Mouse (Mus musculus) liver, embryonic 12.5 days (tissue): ENCODE measurements around the gene Hrk. TPM values are rescaled to one million over a fixed set of nuclear protein-coding genes. Genes with fewer than 3 reads are reported as not detected.

Source experiments
- polyA plus RNA-seq: library from polyadenylated mRNA; unstranded; fragments of >200 nt; fragmentation: Nextera tagmentation; extraction: Ambion mirVana; gene quantifications from 2 replicates; pipeline ENCODE4 v1.2.1, GENCODE M21; 2016

Gene Hrk
- polyA plus RNA-seq, 1 experiment from 2014 or later, result 0.04 TPM

Other genes starting within 250 kb of the Hrk start
- gene Fbxo21, start 187.9 kb upstream of the Hrk start, polyA plus RNA-seq, result 28.1 and 28.3 TPM in 2 replicates
- 1.5 and 2.0 TPM in 2 replicates for gene Tesc, start 136.9 kb upstream of the Hrk start, polyA plus RNA-seq
- 23.1 and 24.4 TPM in 2 replicates for gene Fbxw8, start 9.2 kb upstream of the Hrk start, polyA plus RNA-seq
- gene Rnft2, start 80.5 kb downstream of the Hrk start, polyA plus RNA-seq, result 0.52 and 0.54 TPM in 2 replicates
- gene 2410131K14Rik, start 80.6 kb downstream of the Hrk start, polyA plus RNA-seq, result 2.3 and 2.6 TPM in 2 replicates